Mouse (Mus musculus) testis, adult 2 months (tissue): ENCODE data around the gene Lrrd1. TPM values are rescaled to one million over a fixed set of nuclear protein-coding genes. Genes with fewer than 3 reads are reported as not detected.
"Not testable (repeated sequence)": the region's sequence is repeated elsewhere in the genome, so short reads cannot be mapped to it uniquely, and the experiment has no call there.

Experiments
- H3K27ac ChIP-seq: fragments of 200-500 bp; 2 replicates; pipeline ENCODE4 v1.5.1; 2012; ENCODE audit warnings: low read depth, low read length; ENCODE audit not compliant: control insufficient read depth, insufficient read depth
- H3K27me3 ChIP-seq: fragments of 200-500 bp; 2 replicates; pipeline ENCODE4 v1.6.1; 2012; ENCODE audit warnings: mild to moderate bottlenecking, low read length, moderate library complexity; ENCODE audit not compliant: control insufficient read depth, insufficient read depth
- H3K36me3 ChIP-seq: fragments of 200-500 bp; 2 replicates; pipeline ENCODE4 v1.6.1; 2012; ENCODE audit warnings: mild to moderate bottlenecking, low read length; ENCODE audit not compliant: control insufficient read depth, insufficient read depth
- H3K4me1 ChIP-seq: fragments of 200-500 bp; 2 replicates; pipeline ENCODE4 v1.6.1; 2012; ENCODE audit warnings: low read length; ENCODE audit not compliant: control insufficient read depth, insufficient read depth
- H3K4me3 ChIP-seq: fragments of 200-500 bp; 2 replicates; pipeline ENCODE4 v1.5.1; 2012; ENCODE audit warnings: low read depth, mild to moderate bottlenecking, low read length, moderate library complexity, mixed read lengths; ENCODE audit not compliant: control insufficient read depth
- CTCF ChIP-seq: fragments of 200-500 bp; IDR thresholded peaks from 2 replicates; pipeline ENCODE4 v1.5.1; 2012; ENCODE audit warnings: low read depth, mild to moderate bottlenecking, inconsistent platforms, low read length, moderate library complexity; ENCODE audit not compliant: control insufficient read depth, insufficient read depth, insufficient replicate concordance
- POLR2A ChIP-seq: fragments of 200-500 bp; IDR thresholded peaks from 2 replicates; pipeline ENCODE4 v1.6.1; 2012; ENCODE audit warnings: low read depth, mild to moderate bottlenecking, inconsistent platforms, low read length, moderate library complexity; ENCODE audit not compliant: control insufficient read depth
- polyA plus RNA-seq: library from polyadenylated mRNA; depleted of rRNA; stranded (reverse); fragments of >200 nt; gene quantifications from 2 replicates; pipeline ENCODE4 v1.2.3, GENCODE M21; 2012; rRNA removed

Gene Lrrd1
- 4.6 and 5.4 TPM in 2 replicates for polyA plus RNA-seq

DNA sequence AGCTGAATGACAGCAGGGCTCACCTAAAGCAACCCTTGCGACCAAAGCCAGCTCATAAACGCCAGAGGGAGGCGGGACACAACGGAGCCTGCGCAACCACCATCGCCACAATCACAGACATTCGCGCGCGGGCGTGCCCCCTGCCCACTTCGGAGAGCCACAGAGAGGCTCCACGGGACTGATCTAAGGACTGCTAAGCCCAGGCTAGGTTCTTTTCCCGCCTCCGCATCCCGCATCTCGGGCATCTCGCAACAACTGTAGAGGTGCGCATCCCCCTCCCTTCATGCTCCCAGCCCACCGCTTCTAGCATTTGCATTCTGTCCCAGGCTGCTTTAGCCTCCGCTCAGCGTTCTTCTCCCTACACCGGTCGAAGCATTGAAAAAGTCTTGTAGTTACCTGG lies at the start of gene Lrrd1:
TSS of gene Lrrd1 (plus strand) at position 148 of the 400 bp plus-strand sequence.
- Histone ChIP-seq H3K4me3 (peak within 1 kb of the TSS; percentile 86), H3K4me1 (peaks cover 7% of the 10 kb centered on the region), H3K27ac (peak within 1 kb of the TSS; percentile 61), H3K36me3 (no peaks in the 10 kb centered on the region), H3K27me3 (no peaks in the 10 kb centered on the region)
- TF ChIP-seq POLR2A (peak; percentile 45; the same call in 1 of the 2 replicates), CTCF (no peak)

DNA sequence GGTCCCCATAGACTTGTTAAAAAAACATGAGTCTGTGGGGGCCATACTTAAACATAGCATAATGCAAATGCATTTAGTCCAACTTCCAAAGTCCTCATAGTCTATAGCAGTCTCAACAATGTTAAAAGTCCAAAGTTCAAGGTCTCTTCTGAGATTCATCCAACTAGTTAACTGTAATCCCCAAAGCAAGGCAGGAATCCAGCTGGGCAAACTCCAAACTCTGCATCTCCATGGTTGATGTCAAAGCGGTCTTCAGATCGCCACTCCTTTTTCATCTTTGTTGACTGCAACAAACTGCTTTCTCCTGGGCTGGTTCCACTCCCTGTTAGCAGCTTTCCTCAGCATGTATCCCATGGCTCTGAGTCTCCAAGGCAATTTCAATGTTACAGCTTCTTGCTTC lies 47.9 kb upstream of the Lrrd1 start:
- H3K4me3 ChIP-seq, H3K4me1 ChIP-seq, H3K27ac ChIP-seq, H3K27me3 ChIP-seq, H3K36me3 ChIP-seq: not testable (repeated sequence)

DNA sequence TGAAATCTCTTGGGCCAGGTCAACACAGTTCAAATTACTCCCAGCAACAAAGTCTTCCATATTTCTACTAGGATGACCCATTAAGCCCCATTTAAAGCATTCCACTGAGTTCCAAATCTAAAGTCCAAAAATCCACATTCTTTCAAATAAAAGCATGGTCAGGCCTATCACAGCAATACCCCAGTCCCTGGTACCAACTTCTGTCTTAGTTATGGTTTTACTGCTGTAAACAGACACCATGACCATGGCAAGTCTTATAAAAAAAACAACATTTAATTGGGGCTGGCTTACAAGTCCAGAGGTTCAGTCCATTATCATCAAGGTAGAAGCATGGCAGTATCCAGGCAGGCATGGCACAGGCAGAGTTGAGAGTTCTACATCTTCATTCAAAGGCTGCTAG lies 46.3 kb upstream of the Lrrd1 start:
- H3K27ac ChIP-seq, H3K36me3 ChIP-seq, H3K4me1 ChIP-seq, H3K4me3 ChIP-seq, H3K27me3 ChIP-seq: not testable (repeated sequence)

DNA sequence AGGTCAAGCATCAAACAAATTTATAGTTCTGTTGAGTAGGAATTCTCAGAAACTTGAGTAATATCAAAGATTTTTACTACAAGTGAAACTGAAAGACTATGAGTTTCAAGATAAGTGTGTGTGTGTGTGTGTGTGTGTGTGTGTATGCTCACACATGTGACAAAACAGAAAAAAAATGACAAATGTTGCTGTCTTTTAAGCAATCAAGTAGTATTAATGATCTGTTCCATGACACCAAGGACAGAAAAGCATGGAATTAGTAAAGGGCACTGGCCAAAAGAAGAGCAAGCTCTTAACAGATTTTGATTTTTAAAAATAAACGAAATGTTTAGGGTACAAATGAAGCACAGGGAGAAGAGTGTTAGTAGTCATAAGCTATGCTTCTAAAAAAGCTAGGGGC lies 44.9 kb upstream of the Lrrd1 start:
- no peak for TF ChIP-seq CTCF
- TF ChIP-seq POLR2A, result no peak
- Histone ChIP-seq H3K4me1 (peaks cover 2% of the 10 kb centered on the region), H3K27ac (no peak overlapping the region), H3K4me3 (no peak overlapping the region), H3K27me3 (no peaks in the 10 kb centered on the region), H3K36me3 (no peaks in the 10 kb centered on the region)

DNA sequence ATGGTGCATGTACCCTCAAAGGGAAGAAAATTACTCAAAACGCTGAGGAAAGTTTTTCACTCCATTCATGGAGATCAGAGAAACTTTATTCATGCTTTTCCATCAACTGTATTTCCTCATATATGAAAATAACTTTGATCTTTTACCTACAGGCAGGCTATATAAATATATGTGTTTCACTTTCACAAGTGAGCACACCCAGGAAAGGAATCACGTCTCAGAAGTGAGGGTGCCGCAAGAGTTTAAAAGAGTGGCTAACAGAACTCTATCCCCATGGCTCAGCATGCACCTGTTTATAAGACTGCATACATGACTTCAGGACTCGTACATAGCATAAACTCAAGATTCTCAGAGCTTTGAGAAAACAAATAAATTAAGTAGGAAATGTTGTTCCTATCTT lies 44.1 kb upstream of the Lrrd1 start:
- no peak for TF ChIP-seq POLR2A
- TF ChIP-seq CTCF, result no peak
- H3K27ac ChIP-seq, result no peak overlapping the region
- no peaks in the 10 kb centered on the region for H3K36me3 ChIP-seq
- peaks cover 2% of the 10 kb centered on the region for H3K4me1 ChIP-seq
- no peak overlapping the region for H3K4me3 ChIP-seq
- H3K27me3 ChIP-seq, result no peaks in the 10 kb centered on the region

DNA sequence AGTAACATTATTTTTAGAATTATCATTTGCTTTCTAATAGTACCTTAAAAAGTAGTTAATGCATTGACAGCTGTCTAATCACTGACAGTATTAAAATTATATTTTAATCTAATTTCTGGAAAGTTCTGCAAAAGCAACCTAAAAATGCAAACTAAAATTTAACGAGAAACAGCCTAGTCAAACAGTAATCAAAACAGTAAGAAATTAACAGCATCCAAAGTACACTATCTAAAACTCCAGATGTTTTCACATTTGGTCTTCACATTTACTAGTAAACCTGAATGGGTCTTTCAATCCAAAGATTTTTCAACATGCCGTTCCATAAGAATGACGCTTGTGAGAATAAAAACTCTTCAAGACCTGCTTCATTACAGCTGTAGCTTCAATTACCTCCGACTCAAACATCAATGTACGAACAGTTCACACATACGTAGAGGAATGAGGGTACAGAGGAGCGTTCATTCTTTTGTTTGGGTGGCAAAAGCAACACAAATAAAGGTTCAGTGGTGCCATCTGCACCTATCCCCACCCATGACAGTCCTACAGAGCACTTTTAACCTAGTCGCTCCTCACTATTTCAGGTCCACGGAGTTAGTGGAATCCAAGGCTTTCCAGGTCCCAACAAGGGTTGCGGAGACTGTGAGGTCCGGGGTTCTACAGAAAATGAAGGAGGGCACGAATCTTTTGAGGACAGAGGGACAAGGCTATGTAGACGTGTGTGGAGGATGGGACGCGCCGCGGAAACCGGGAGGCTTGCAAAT lies 43.1 kb upstream of the Lrrd1 start:
- TF ChIP-seq CTCF, result no peak
- no peak for TF ChIP-seq POLR2A
- H3K27ac ChIP-seq, result peak overlapping the region; percentile 91

DNA sequence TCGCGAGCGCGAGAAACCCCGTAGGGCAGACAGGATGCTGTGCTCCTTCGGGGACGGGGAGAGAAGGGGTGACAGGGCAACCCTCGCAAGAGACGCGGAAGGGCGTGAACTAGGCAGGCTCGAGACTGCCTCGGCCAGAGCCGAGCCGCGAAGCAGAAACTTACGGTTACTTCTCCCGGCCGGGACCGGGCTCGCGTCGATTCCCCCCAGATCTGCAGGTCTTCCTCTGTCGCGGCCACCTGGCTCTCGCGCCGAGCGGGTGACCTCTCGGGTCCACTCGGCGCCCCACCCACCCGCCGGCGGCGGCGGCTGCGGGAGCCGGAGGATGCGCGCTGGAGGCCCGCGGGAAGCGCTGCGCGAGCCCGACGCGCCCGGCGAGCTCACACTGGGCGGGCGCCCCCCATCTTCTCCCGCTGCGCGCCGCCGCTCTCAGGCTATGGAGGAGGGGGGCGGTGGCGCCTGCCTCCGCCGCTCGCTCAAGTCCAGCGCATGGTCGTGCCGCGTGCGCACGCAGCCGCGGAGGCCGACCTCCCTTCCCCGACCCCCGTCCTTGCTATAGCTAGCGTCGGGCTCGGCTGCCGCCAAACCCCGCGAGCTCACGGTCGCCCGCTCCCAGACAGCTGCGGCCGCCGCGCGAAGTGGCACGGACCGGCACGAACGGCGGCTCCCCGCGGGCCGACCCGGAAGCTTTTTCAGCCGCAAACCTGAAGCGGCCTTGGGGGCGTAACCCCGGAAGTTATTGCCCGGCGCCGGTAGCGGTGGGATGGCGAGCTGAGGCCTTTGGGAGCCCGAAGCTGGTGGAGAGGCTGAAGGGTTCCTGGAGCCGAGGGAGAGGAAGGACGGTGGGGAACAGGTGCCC lies 42.3 kb upstream of the Lrrd1 start, which contains the start of the genes Ankib1 and Krit1:
TSS of gene Ankib1 (minus strand) at position 493 of the 859 bp plus-strand sequence.
TSS of gene Krit1 (plus strand) at position 752 of the 859 bp plus-strand sequence.
- peak within 1 kb of the TSS; percentile 95 for H3K4me3 ChIP-seq
- TF ChIP-seq CTCF (no peak), POLR2A (peak; percentile 65)
- H3K27ac ChIP-seq, result peak within 1 kb of the TSS; percentile 91
- H3K4me1 ChIP-seq, result peaks cover 2% of the 10 kb centered on the region
- no peaks in the 10 kb centered on the region for H3K27me3 ChIP-seq
- H3K36me3 ChIP-seq, result no peaks in the 10 kb centered on the region

More for the DNA sequence above, 43.1 kb upstream of the Lrrd1 start:
- Histone ChIP-seq H3K36me3 (no peaks in the 10 kb centered on the region), H3K4me3 (peak overlapping the region; percentile 95), H3K27me3 (no peaks in the 10 kb centered on the region), H3K4me1 (peaks cover 2% of the 10 kb centered on the region)
